Mouse (Mus musculus) sigmoid colon, adult 10 weeks (tissue): Measurements from ENCODE around the gene Gpr158. TPM values are rescaled to one million over a fixed set of nuclear protein-coding genes. Genes with fewer than 3 reads are reported as not detected.

Experiments
- polyA plus RNA-seq: library from polyadenylated mRNA; stranded (reverse); fragments of 350-450 nt; fragmentation: Illumina TruSeq; extraction: RNeasy Lipid Tissue Mini Kit (QIAGEN cat#74804); gene quantifications from one replicate; pipeline ENCODE4 v1.2.3, GENCODE M21; 2014; ENCODE audit warnings: low read depth, low replicate concordance

Gpr158 gene
- 0.38 TPM for polyA plus RNA-seq

GRCm38 (mm10) chr2:21367345-21368111 is at the start of gene Gpr158:
Gene Gpr158 (plus strand): TSS chr2:21367542.

Other genes with a start within 250 kb of the Gpr158 start
- gene Enkur, start 162.2 kb upstream of the Gpr158 start, polyA plus RNA-seq, result 7.5 TPM
- 12.9 TPM for gene Thnsl1, start 161.8 kb upstream of the Gpr158 start, polyA plus RNA-seq